Mouse (Mus musculus) lung, adult 18-20 months (tissue): ENCODE data around the gene Csta1.

ENCODE experiments used
- DNase-seq, 2 experiments: peaks; one replicate each; pipeline ENCODE4 v3.0.0; 2022; ENCODE audit warnings: mixed read lengths in 2 of 2

Gene Csta1

DNA sequence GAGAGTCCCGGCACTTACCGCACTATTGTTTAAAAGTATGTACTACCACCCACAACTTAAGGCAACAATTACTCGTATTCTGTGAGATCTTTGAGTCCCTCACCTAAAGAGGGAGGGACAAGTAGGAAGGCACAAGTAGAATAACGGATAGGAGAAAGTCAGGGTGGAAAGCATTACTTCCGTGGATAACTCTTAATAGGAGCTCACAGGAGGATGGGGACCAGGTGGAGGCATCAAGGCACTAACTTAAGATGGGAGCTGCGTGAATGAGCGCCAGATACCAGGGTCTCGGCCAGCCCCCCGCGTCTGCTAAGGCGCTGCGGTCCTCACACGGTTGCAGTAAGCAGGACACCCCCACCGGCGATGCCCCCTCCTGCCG, 60.0 kb downstream of the Csta1 start:
- DNase-seq: peak in 1 of 2 experiments; percentile 10
